Mouse (Mus musculus) olfactory bulb, adult 2 months (tissue): Measurements from ENCODE around the gene Slc16a7. TPM values are rescaled to one million over a fixed set of nuclear protein-coding genes. Genes with fewer than 3 reads are reported as not detected.
A peak's percentile ranks its signal among the peaks of the same experiment; 100 is the strongest.

Source experiments
- H3K27ac ChIP-seq: fragments of 200-500 bp; 2 replicates; pipeline ENCODE4 v1.5.1; 2012; ENCODE audit warnings: low read depth, low read length; ENCODE audit not compliant: insufficient read depth
- H3K4me1 ChIP-seq: fragments of 200-500 bp; 2 replicates; pipeline ENCODE4 v1.6.1; 2012; ENCODE audit warnings: low read length; ENCODE audit not compliant: control insufficient read depth, insufficient read depth
- H3K4me3 ChIP-seq: fragments of 200-500 bp; 2 replicates; pipeline ENCODE4 v1.5.1; 2012; ENCODE audit warnings: mild to moderate bottlenecking, low read depth, low read length, moderate library complexity; ENCODE audit not compliant: insufficient read depth
- CTCF ChIP-seq: fragments of 200-500 bp; IDR thresholded peaks from 2 replicates; pipeline ENCODE4 v1.5.1; 2012; ENCODE audit warnings: low read depth, mild to moderate bottlenecking, low read length, moderate library complexity; ENCODE audit not compliant: insufficient read depth
- POLR2A ChIP-seq: fragments of 200-500 bp; IDR thresholded peaks from 2 replicates; pipeline ENCODE4 v1.6.1; 2012; ENCODE audit warnings: mild to moderate bottlenecking, low read depth, low read length, moderate library complexity; ENCODE audit not compliant: insufficient read depth
- WGBS: fragments of 180-500 bp; shearing (Covaris S2); methylation state at CpG from one replicate; pipeline ENCODE4 v1.1.7; 2018; 5-methylcytosine and 5-hydroxymethylcytosine counted together
- polyA plus RNA-seq: library from polyadenylated mRNA; stranded (reverse); fragments of >200 nt; gene quantifications from 2 replicates; pipeline ENCODE4 v1.2.4, GENCODE M21; 2012; ENCODE audit warnings: low replicate concordance; ENCODE audit not compliant: missing spikeins, insufficient read depth, insufficient read length

Slc16a7 gene
- not detected in 2 replicates for polyA plus RNA-seq

- Histone ChIP-seq H3K4me3 (peak within 1 kb of the TSS; percentile 64), H3K4me1 (peaks cover 11% of the 10 kb centered on the region), H3K27ac (peak within 1 kb of the TSS; percentile 80)
- WGBS, result under 1% methylated on average over 65 of the region's 67 CpGs
- TF ChIP-seq CTCF (peak; percentile 18; the same call in 1 of the 2 replicates), POLR2A (peak; percentile 21; the same call in 1 of the 2 replicates)
Observed at GRCm38 (mm10) chr10:125388876-125389786, at the start of gene Slc16a7. Slc16a7 (minus strand) TSS chr10:125389465.

GRCm38 (mm10) chr10:125418795-125419194 is 29.5 kb upstream of the Slc16a7 start:
- Histone ChIP-seq H3K4me3 (no peak overlapping the region), H3K4me1 (no peaks in the 10 kb centered on the region), H3K27ac (no peak overlapping the region)
- TF ChIP-seq CTCF (no peak), POLR2A (no peak)
- WGBS, result 76% methylated on average over 6 of the region's 6 CpGs

- TF ChIP-seq CTCF (no peak), POLR2A (no peak)
- Histone ChIP-seq H3K4me1 (no peaks in the 10 kb centered on the region), H3K27ac (no peak overlapping the region), H3K4me3 (no peak overlapping the region)
- 92% methylated on average over 4 of the region's 4 CpGs for WGBS
Observed at GRCm38 (mm10) chr10:125399796-125400195, 10.5 kb upstream of the Slc16a7 start.

- peak overlapping the region; percentile 80 for H3K27ac ChIP-seq
Observed at GRCm38 (mm10) chr10:125390011-125390410, 746 bp upstream of the Slc16a7 start.

GRCm38 (mm10) chr10:125388481-125388875 is 787 bp downstream of the Slc16a7 start:
- WGBS, result 25% methylated on average over 7 of the region's 7 CpGs
- H3K27ac ChIP-seq, result peak overlapping the region; percentile 62
- TF ChIP-seq CTCF (no peak), POLR2A (no peak)
- peak overlapping the region; percentile 64 for H3K4me3 ChIP-seq
- H3K4me1 ChIP-seq, result peaks cover 11% of the 10 kb centered on the region

More at GRCm38 (mm10) chr10:125390011-125390410, 746 bp upstream of the Slc16a7 start:
- Histone ChIP-seq H3K4me1 (peaks cover 11% of the 10 kb centered on the region), H3K4me3 (no peak overlapping the region)
- no peak for TF ChIP-seq CTCF
- no peak for TF ChIP-seq POLR2A
- WGBS, result 76% methylated on average over 6 of the region's 6 CpGs

- TF ChIP-seq POLR2A, result no peak
- no peak for TF ChIP-seq CTCF
- WGBS, result 33% methylated on average over 14 of the region's 14 CpGs
- Histone ChIP-seq H3K27ac (no peak overlapping the region), H3K4me3 (no peak overlapping the region), H3K4me1 (peaks cover 8% of the 10 kb centered on the region)
Observed at GRCm38 (mm10) chr10:125387782-125388415, 1.4 kb downstream of the Slc16a7 start.

GRCm38 (mm10) chr10:125375526-125375925 is 13.7 kb downstream of the Slc16a7 start:
- Histone ChIP-seq H3K27ac (no peak overlapping the region), H3K4me3 (no peak overlapping the region), H3K4me1 (peaks cover 2% of the 10 kb centered on the region; the same call in 1 of the 2 replicates)
- WGBS, result 77% methylated on average over 5 of the region's 5 CpGs
- no peak for TF ChIP-seq POLR2A
- TF ChIP-seq CTCF, result no peak

- Histone ChIP-seq H3K4me1 (peaks cover 2% of the 10 kb centered on the region; the same call in 1 of the 2 replicates), H3K27ac (no peak overlapping the region), H3K4me3 (no peak overlapping the region)
- TF ChIP-seq CTCF (no peak), POLR2A (no peak)
- 92% methylated on average over 13 of the region's 13 CpGs for WGBS
Observed at GRCm38 (mm10) chr10:125372666-125373065, 16.6 kb downstream of the Slc16a7 start.
